Mouse (Mus musculus) c-Kit-positive CD71-positive TER-119-negative erythroid progenitor cells, embryonic 14.5 days (primary cell): ENCODE data around the gene Trem3.

Source experiments
- DNase-seq: peaks from one replicate; pipeline ENCODE4 v3.0.0-alpha.2; 2013; ENCODE audit warnings: low read depth

The Trem3 gene

GRCm38 (mm10) chr17:48247221-48247928 is at the start of gene Trem3:
Trem3 (plus strand) TSS chr17:48247777.
- DNase-seq: no peak

- no peak for DNase-seq
Observed at GRCm38 (mm10) chr17:48203086-48203485, 44.5 kb upstream of the Trem3 start.

- DNase-seq: no peak
Observed at GRCm38 (mm10) chr17:48212596-48212995, 35.0 kb upstream of the Trem3 start.

- DNase-seq: no peak
Observed at GRCm38 (mm10) chr17:48213511-48213910, 34.1 kb upstream of the Trem3 start.

GRCm38 (mm10) chr17:48215429-48215828 is 32.1 kb upstream of the Trem3 start:
- no peak for DNase-seq

GRCm38 (mm10) chr17:48230680-48231079 is 16.9 kb upstream of the Trem3 start:
- DNase-seq: no peak

- DNase-seq: no peak
Observed at GRCm38 (mm10) chr17:48232518-48232917, 15.1 kb upstream of the Trem3 start, which contains the start of gene Trem1. Trem1 (plus strand) TSS chr17:48232768.

GRCm38 (mm10) chr17:48233789-48234188 is 13.8 kb upstream of the Trem3 start:
- no peak for DNase-seq

- no peak for DNase-seq
Observed at GRCm38 (mm10) chr17:48234550-48234949, 13.0 kb upstream of the Trem3 start.

- no peak for DNase-seq
Observed at GRCm38 (mm10) chr17:48235773-48236370, 11.7 kb upstream of the Trem3 start.

- no peak for DNase-seq
Observed at GRCm38 (mm10) chr17:48237621-48238020, 10.0 kb upstream of the Trem3 start.

- no peak for DNase-seq
Observed at GRCm38 (mm10) chr17:48249039-48249438, 1.5 kb downstream of the Trem3 start.

GRCm38 (mm10) chr17:48249501-48249900 is 1.9 kb downstream of the Trem3 start:
- DNase-seq: no peak

- no peak for DNase-seq
Observed at GRCm38 (mm10) chr17:48250631-48251030, 3.1 kb downstream of the Trem3 start.

GRCm38 (mm10) chr17:48256575-48256974 is 9.0 kb downstream of the Trem3 start:
- no peak for DNase-seq

- no peak for DNase-seq
Observed at GRCm38 (mm10) chr17:48261868-48262267, 14.3 kb downstream of the Trem3 start.

GRCm38 (mm10) chr17:48263741-48264362 is 16.3 kb downstream of the Trem3 start, which contains the start of gene Treml4:
Treml4 (plus strand) TSS chr17:48264295.
- DNase-seq: no peak

- no peak for DNase-seq
Observed at GRCm38 (mm10) chr17:48264662-48265061, 17.1 kb downstream of the Trem3 start.

GRCm38 (mm10) chr17:48266138-48266537 is 18.6 kb downstream of the Trem3 start:
- DNase-seq: no peak

GRCm38 (mm10) chr17:48266610-48267304 is 19.2 kb downstream of the Trem3 start:
- DNase-seq: no peak

- DNase-seq: no peak
Observed at GRCm38 (mm10) chr17:48267591-48267990, 20.0 kb downstream of the Trem3 start.

- no peak for DNase-seq
Observed at GRCm38 (mm10) chr17:48268276-48268675, 20.7 kb downstream of the Trem3 start.

- no peak for DNase-seq
Observed at GRCm38 (mm10) chr17:48269833-48270232, 22.3 kb downstream of the Trem3 start.
